Mouse (Mus musculus) kidney, adult 9 months (tissue): ENCODE data around the gene Olfr1205.

Experiments
- DNase-seq: peaks from one replicate; pipeline ENCODE4 v3.0.0; 2022

Olfr1205 gene

GRCm38 (mm10) chr2:88829437-88829836 is at the start of gene Olfr1205:
Gene Olfr1205, plus strand, starts transcription at chr2:88829737.
- no peak for DNase-seq

DNA sequence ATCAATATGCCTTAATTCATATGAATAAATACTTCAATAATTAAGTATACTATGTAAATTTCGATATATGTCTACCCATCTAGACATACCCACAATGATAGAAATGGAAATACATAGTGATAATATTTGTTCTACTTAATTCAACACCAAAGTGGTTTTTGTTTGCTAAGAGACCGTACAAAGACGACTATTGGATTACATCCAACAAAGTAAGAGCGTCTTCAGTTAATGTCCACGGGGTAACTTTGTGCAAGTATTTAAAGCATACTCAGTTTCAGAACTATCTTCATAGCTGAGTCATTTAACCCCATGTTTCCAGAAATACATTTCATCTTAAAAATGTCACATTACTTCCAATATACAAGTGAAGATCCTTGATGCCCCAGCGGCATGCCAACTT is 36.8 kb upstream of the Olfr1205 start, which contains the start of gene Olfr1201:
TSS of gene Olfr1201 (plus strand) at position 301 of the 400 bp plus-strand sequence.
- DNase-seq: no peak

- no peak for DNase-seq
Observed at GRCm38 (mm10) chr2:88814196-88814595, 15.3 kb upstream of the Olfr1205 start, which contains the start of gene Olfr1202. Gene Olfr1202, plus strand, starts transcription at chr2:88814496.

DNA sequence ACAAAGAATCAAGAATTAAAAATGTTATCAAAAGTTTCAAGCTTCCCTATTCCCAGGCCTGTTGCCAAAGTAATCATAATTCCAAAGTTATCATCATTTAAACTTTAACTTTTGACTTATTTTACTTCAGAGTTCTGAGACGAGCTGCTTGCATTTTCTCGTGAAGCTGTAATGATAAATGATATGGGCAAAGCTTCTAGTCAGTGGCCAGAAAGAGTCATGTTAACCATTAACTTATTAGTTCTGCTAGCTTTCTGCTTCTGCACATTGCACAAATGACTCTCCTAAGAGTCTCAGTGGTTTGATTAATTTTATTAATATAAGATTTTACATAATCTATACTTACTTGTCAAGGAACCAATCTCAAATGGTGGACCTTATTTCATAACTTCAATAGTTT is 8.9 kb downstream of the Olfr1205 start:
- DNase-seq: no peak

GRCm38 (mm10) chr2:88848992-88849391 is 19.5 kb downstream of the Olfr1205 start, which contains the start of gene Olfr1204:
Gene Olfr1204, plus strand, starts transcription at chr2:88849292.
- DNase-seq: no peak

DNA sequence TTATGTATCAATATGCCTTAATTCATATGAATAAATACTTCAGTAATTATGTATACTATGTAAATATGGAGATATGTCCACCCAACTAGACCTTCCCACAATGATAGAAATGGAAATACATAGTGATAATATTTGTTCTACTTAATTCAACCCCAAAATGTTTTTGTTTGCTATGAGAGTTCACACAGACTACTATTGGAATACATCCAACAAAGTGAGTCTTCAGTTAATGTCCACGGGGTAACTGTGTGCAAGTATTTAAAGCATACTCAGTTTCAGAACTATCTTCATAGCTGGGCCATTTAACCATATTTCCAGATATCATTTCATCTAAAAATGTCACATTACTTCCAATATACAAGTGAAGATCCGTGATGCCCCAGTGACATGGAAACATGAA is 33.4 kb downstream of the Olfr1205 start, which contains the start of gene Olfr1206:
TSS of gene Olfr1206 (plus strand) at position 301 of the 400 bp plus-strand sequence.
- no peak for DNase-seq
